Mouse (Mus musculus): ENCODE measurements around the gene Crtc2.
"Not testable (repeated sequence)": the region's sequence is repeated elsewhere in the genome, so short reads cannot be mapped to it uniquely, and the experiment has no call there.

Crtc2 gene

GRCm38 (mm10) chr3:90266901-90267775 lies 13.2 kb downstream of the Crtc2 start:
- DNase-seq (ENCODE audit: low read depth, low spot score), result no peak

DNA sequence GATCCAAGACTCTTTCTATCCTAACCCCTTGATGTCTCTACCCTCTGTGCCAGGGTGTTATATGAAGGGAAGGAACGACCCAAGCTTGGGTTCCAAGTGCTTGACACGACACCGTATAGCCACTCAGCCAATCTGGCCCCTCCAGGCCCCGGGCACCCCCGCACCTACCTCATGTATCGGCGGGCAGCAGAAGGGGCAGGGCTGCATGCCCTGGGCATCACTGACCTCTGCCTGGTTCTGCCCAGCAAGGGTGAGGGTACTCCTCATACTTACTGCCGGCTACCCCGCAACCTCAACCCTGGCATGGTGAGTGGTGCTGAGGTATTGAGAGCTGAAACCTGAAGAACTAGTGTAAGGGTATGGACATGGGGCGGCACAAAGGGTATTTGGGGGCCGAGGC lies 14.2 kb downstream of the Crtc2 start:
- DNase-seq (ENCODE audit: low read depth, low spot score), result no peak

- DNase-seq (ENCODE audit: low read depth, low spot score), result no peak
Measured at GRCm38 (mm10) chr3:90268971-90269370, 15.0 kb downstream of the Crtc2 start.

DNA sequence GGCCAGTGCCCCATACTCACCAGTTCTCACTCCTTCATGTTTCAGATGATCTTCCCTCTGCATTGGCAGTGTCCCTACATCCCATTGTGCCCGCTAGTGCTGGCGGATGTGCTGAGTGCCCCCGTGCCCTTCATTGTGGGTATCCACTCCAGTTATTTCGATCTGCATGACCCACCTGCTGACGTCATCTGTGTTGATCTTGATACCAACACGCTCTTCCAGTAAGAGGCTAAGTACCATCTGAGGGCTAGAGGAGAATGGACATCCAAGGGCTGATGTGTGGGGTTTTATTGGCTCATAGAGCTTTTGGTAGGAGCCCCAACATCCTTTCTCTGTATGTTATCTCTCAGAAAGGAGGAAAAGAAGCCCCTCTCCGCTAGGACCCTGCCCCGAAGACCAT lies 16.8 kb downstream of the Crtc2 start:
- DNase-seq (ENCODE audit: low read depth, low spot score), result no peak

DNA sequence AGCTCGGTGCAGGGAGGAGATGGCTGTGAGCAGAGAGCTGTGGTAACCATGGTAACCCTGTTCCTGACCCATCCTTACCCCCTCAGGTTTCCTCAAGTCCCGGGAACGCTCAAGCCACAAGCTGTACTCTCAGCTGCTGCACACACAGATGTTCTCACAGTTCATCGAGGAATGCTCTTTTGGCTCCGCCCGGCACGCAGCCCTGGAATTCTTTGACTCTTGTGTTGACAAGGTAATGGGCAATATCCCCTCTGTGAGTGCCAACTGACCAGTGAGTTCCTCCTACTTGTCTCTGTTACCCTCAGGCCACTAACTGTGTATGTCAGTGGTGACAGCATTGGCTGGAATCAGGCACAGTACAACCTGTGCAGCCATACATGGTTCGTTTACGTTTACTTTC lies 18.2 kb downstream of the Crtc2 start:
- DNase-seq (ENCODE audit: low read depth, low spot score), result no peak

- DNase-seq (ENCODE audit: low read depth, low spot score), result no peak
Measured at GRCm38 (mm10) chr3:90273855-90274254, 19.9 kb downstream of the Crtc2 start.

DNA sequence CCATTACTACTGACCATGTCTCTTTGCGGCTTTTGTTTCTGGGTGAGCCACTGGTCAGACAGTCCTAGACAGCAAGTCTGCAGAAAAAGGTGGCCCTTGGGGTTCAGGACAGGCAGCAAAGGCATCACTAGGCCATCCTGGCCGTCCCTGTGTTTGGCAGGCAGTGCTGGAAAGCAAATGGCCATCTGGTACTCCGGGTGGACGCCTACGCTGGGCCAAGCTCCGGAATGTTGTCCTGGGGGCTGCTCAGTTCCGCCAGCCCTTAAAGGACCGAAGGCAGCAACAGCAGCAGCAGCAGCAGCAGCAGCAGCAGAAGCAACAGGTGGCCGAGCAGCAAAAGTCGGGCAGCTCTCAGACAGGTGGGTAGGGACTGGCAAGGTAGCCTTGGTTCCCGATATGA lies 21.3 kb downstream of the Crtc2 start:
- no peak for DNase-seq (ENCODE audit: low read depth, low spot score)

GRCm38 (mm10) chr3:90276858-90277257 lies 22.9 kb downstream of the Crtc2 start:
- DNase-seq (ENCODE audit: low read depth, low spot score), result no peak

DNA sequence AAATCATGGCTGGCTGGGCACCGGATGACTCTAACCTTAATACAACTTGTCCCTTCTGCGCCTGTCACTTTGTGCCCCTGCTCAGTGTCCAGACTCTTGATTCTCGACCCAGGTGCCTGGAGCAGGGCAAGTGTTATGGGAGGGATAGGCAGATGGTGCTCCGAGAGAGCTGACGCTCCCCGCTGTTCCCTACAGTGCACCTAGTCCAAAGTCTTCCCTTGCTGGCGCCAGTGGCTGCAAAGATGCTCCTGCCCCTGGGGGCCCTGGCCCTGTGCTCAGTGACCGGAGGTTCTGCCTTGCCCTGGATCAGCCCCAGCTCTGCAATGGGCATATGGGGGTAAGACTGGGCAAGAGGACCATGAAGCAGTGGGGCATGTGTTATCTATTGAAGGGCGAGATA lies 23.8 kb downstream of the Crtc2 start:
- no peak for DNase-seq (ENCODE audit: low read depth, low spot score)

DNA sequence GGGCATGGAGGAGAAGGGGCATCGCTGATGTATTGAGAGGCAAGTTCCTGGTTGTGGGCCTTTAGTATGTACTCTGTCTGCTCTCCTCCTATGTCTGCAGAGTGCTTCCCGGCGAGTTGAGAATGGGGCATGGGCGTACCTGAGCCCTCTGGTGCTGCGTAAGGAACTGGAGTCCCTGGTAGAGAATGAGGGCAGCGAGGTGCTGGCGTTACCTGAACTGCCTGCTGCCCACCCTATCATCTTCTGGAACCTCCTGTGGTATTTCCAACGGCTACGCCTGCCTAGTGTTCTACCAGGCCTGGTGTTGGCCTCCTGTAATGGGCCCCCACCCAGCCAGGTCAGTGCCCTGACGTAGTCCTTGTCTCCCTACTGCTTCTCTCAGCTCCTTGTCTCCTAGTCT lies 24.2 kb downstream of the Crtc2 start:
- no peak for DNase-seq (ENCODE audit: low read depth, low spot score)

DNA sequence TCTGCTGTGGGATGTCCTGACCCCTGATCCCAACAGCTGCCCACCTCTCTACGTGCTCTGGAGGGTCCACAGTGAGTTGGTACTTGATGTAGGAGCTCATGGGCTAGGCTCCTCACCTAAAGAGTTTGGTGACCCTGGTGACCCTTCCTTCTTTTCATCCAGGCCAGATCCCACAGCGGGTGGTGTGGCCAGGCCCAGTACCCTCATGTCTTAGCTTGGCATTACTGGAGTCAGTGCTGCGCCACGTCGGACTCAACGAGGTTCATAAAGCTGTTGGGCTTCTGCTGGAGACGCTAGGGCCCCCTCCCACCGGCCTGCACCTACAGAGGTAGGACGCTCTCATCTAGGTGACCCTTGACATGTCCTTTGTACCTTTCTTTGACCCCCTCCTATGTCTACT lies 25.3 kb downstream of the Crtc2 start:
- DNase-seq (ENCODE audit: low read depth, low spot score), result no peak

GRCm38 (mm10) chr3:90279743-90280142 lies 25.8 kb downstream of the Crtc2 start:
- DNase-seq (ENCODE audit: low read depth, low spot score), result no peak

GRCm38 (mm10) chr3:90280708-90281107 lies 26.7 kb downstream of the Crtc2 start:
- DNase-seq (ENCODE audit: low read depth, low spot score), result no peak

- no peak for DNase-seq (ENCODE audit: low read depth, low spot score)
Measured at GRCm38 (mm10) chr3:90284150-90284549, 30.2 kb downstream of the Crtc2 start.

GRCm38 (mm10) chr3:90289403-90289802 lies 35.4 kb downstream of the Crtc2 start:
- not testable (repeated sequence) for DNase-seq (ENCODE audit: low read depth, low spot score)

- DNase-seq (ENCODE audit: low read depth, low spot score), result no peak
Measured at GRCm38 (mm10) chr3:90290602-90291001, 36.6 kb downstream of the Crtc2 start.

- DNase-seq (ENCODE audit: low read depth, low spot score), result no peak
Measured at GRCm38 (mm10) chr3:90291982-90292344, 38.0 kb downstream of the Crtc2 start.

DNA sequence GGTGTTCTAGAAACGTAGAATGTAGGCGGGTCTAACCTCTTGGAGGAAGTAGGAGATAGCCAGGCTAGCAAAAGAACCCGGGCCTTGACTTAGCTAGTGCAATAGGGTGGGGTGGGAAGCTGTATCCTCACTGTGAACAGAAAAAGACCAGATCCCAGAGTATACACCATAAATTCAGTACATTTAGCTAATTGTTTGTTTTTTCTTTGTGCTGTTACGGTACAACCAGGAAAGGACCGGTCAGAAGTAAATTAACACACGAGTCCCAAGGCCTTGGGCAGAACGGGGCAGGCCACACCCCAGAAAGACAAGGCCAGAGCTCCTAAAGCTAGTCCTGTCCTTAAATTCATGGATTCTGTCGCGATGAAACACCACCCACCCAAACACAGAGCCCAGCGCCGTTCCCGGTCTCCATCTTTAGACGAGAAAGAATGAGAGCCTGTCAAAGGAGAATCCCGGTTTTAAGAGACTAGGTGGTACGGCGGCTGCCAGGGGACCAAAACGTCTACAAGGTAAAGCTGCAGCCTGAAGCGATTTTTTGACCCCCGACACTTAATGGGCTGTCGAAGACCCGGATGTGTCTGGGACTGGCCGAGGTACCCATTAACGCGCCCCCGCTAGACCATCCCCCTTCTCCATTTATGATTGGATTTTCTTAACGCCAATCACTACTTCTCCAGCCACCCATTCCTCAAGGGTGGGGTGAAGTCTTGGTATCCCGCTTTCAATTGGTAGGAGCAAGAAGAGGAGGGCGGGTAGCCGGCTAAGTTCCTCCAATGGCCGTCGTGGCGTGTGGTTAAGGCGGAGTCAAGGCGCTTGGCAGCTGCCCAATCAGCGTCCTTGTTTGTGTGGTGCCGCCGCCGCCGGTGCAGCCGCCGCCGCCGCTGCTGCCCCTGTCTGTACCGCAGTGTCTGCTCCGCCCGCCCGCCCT lies 38.6 kb downstream of the Crtc2 start, which contains the start of gene Gatad2b:
Gatad2b (plus strand) TSS at position 834 of the 931 bp plus-strand sequence.
- peak; percentile 100 for DNase-seq (ENCODE audit: low read depth, low spot score)

GRCm38 (mm10) chr3:90293352-90294063 lies 39.5 kb downstream of the Crtc2 start:
- DNase-seq (ENCODE audit: low read depth, low spot score), result peak; percentile 15

DNA sequence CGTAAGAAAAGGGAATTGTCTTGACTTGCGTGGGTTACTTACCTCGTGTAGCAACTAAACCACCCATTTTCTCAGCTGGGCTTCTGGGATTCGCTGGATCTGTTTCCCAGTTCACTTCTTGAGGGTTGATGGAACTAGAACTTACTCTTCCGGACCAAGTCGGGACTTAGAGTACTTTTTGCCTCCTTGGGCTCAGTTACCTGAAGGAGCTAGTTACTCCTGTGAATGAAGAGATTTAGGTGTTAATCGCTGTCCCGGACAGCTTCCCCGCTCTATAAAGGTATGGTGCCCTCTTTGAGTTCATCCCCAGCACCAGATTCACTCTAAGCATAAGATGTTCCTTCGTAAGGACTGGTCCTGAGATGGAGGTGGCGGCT lies 40.1 kb downstream of the Crtc2 start:
- DNase-seq (ENCODE audit: low read depth, low spot score), result no peak

DNA sequence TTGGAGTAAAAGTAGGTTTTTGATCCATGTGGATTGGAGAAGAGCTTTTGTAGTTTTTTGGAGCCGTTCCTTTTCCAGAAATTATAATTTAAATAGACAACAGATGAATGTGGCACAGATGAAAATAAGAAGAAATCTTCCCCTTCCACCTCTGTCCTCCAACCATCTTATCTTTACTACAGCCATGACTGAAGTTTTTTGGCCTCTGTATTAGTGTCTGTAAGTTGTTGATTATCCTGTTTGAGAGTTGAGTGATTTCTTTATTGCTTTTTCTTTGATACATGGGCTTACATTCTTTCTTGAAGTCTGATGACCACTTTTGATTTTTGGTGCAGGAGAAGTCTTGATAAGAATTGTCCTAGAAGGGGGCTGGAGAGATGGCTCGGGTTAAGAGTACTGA lies 40.7 kb downstream of the Crtc2 start:
- DNase-seq (ENCODE audit: low read depth, low spot score), result no peak

DNA sequence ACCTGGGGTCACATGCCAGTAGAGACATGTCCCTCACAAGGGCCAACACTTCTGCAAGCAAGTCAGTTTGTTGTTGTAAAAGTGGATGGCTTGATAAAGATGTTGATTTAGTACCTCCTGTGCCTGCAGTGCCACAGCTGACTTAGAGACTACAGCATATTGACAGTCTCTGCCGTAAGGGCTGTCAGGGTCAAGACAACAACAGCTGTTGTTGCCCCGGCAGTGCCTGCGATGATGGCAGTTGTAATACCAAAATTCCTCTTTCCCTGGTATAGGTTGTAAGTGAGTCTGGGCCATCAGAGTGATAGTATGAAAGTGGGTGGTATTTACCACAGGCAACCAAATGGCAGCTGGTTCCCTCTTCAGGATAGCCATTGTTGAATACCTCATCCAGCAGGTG lies 51.8 kb downstream of the Crtc2 start:
- DNase-seq (ENCODE audit: low read depth, low spot score), result no peak

All from retina, adult 2 months (tissue).